Mouse (Mus musculus): ENCODE measurements around the gene Cfap20. TPM values are rescaled to one million over a fixed set of nuclear protein-coding genes. Genes with fewer than 3 reads are reported as not detected.
"Not testable (repeated sequence)": the region's sequence is repeated elsewhere in the genome, so short reads cannot be mapped to it uniquely, and the experiment has no call there.

Cfap20 gene
- total RNA-seq, 2 experiments from 2014 or later: 5.8 to 6.0 TPM

DNA sequence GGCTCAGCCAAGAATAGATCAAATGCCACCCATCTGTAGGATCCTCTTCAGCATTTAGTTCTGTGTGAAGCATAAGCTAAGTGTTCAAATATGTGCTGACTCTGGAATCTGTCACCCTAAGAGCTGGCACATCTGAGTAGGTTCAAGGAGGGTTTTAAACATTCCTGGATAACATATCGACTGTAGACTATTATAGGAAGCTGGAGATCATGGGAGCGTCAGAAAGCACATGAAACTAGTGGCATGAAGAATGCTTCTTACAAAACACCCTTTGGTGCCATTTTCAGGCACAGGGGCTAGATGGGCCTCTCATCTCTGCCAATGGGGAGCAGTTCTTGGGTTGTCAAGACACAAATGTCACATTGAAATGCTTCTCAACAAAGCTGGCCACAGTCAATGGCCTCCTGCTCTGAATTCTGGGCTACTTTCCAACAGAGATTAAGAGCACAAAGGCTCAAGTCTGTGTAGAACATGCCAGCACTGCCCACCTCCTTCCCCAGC lies 7.8 kb downstream of the Cfap20 start:
- intact Hi-C loops (cut with DNase I): no loop called here
- DNase-seq: no peak

- no peak for DNase-seq
- intact Hi-C loops (cut with DNase I): no loop called here
Observed at GRCm38 (mm10) chr8:95424682-95425081, 10.0 kb downstream of the Cfap20 start.

DNA sequence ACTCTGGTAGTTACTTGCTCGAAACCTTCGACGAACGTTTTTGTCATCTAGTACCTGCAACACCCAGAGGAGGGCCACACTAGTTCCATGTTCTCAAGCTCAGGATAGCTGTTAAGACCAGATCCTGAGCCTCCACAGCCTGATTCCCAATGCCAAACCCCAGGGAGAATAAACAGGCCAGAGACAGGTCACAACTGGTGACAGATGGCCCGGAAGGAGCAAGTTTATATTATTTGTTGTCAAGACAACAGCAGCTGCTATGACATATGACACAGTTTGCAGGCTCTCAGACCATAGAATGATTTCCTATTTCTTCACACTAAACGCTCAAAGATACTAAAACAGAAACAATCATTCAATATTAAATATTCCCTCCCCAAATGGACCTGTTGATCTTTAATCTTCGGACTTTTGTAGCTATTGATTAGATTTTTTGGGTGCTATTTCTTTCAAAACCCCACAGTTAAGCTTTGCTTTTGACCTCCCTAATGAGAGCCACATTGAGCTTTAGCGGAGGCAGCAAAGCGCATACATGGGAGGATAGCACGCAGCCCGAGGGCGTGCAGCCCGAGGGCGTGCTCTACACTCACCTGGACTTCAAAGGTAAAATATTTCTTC lies 12.4 kb downstream of the Cfap20 start:
- intact Hi-C loops (cut with DNase I): no loop called here
- no peak for DNase-seq

DNA sequence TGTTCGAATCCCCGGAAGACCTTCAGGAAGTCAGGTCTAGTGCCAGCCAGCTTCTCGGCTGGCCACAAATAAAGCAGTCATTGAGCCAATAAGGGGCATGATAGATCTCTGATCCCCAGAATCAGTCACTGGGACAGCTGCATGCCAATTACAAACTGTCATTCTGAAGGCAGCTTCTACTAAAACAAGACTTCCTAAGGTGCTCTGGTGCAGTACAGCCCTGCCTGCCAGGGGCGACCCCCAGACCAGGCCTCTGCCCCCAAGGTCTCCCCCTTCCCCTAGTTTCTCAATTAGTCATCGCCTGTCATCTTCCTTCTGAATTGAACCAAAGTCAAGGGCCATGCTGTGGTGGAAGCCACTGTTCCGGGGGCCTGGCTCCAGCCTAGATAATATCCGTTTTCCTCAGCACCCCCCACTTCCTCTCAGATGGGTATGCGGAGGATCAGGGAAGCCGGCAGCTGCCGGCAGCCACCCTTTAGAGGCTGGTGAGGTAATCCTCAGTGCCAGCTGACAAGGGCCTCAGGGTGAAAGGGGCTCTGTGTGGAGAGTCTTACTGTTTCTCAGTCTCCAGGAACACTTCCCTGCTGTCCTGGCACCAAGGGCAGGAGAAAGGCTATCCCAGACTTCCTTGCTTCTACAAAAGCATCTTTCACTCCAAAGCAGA lies 23.2 kb downstream of the Cfap20 start:
- intact Hi-C loops (cut with DNase I): no loop called here
- DNase-seq: no peak

DNA sequence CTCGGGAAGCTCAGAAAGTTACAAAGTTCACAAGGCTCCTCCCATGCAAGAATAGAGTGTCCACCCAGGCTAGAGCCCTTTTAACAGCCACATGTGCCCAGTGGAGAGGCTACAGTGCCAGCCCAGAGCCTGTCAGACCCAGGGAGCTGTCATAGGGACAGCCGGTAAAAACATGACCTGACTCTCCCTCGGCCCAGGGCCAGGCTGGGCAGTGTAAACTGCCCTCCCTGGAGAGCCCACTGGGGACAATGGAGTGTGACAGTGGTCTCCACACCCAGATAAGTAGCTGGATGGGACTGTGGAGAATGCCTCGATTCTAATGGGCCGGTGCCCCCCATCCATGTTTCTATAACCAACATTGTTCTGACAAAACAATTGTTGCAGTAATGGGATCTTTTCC lies 25.2 kb downstream of the Cfap20 start:
- no peak for DNase-seq
- intact Hi-C loops (cut with DNase I): no loop called here

DNA sequence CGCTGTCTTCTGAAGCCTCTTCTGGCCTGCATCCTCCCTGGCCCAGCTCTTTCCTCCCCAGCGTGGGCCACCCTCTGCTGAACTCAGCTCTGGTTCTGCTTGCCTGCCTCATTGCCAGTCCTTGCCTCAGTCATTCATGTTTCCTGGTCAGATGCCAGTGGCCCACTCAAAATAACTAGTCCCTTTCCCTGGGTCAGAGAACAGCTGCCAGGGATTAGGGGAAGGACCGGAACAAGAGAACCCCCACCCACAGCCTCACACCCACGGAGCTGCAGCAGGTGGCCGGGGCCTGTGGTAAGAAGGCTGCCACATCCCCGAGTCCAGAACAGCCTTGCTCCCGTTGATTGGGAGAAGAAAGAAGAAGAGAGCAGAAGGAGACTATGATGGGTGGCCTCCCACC lies 33.6 kb downstream of the Cfap20 start:
- intact Hi-C loops (cut with DNase I): no loop called here
- no peak for DNase-seq

DNA sequence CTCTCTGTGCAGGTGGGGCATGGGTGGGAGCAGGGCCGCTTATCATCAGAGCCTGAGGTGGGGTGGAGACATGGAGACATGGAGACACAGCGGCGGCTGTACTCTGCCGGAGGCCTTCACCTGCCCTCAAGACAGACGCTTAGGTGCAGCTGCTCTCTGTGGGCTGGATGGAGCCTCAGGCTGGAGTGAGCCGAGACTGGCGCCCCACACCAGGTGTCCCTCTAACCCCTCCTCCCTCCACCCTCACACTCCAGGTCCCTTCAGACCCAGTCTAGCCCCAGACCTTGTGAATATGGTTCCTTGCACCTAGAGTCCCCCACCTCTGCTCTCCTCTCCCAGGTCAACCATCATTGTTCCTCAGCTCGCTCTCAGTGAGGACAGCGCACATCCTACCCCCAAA lies 35.5 kb downstream of the Cfap20 start:
- DNase-seq: no peak
- intact Hi-C loops (cut with DNase I): no loop called here

DNA sequence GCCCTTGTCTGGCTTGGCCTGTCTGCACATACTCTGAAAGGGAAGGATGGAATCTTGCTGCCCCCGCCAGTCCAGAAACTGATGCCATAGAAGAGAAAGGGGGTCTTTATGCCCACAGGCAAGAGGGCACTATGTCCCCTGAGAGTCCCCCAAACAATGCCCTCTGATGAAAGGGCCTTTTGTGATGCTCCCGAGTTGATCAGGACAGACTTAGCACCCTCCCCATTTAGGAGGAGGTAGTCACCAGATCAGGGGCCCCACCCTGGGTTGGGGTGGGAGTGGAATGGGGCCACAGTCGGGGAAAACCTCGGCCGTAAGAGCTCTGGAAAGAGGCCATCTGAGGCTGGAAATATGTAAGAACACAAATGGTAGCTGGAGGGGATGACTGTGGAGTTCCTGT lies 37.5 kb downstream of the Cfap20 start:
- intact Hi-C loops (cut with DNase I): no loop called here

GRCm38 (mm10) chr8:95396752-95397151 lies 37.9 kb downstream of the Cfap20 start:
- intact Hi-C loops (cut with DNase I): no loop called here
- no peak for DNase-seq

More for the DNA sequence above, 37.5 kb downstream of the Cfap20 start:
- no peak for DNase-seq

- DNase-seq: no peak
- intact Hi-C loops (cut with DNase I): no loop called here
Observed at GRCm38 (mm10) chr8:95395186-95395918, 39.3 kb downstream of the Cfap20 start.

DNA sequence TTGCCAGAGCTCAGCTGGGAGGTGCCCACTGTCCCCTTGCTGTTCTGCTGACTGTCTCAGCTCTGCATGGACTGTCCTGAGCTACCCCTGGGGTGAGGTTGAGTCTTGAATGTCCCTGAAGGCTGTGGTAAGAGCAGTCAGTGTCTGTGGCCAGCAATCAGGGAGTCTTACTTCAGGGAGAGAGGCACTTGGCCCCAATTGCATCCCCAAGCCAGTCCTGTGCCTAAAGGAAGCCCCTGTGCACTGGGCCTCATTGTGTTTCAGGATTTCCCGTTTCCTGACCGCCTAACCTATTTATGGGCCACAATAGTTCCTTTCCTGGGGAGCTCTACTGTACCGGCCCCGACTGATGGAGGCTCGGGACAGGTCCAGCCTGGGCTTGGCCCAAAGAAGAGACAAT lies 42.1 kb downstream of the Cfap20 start:
- intact Hi-C loops (cut with DNase I): no loop called here
- DNase-seq: no peak

DNA sequence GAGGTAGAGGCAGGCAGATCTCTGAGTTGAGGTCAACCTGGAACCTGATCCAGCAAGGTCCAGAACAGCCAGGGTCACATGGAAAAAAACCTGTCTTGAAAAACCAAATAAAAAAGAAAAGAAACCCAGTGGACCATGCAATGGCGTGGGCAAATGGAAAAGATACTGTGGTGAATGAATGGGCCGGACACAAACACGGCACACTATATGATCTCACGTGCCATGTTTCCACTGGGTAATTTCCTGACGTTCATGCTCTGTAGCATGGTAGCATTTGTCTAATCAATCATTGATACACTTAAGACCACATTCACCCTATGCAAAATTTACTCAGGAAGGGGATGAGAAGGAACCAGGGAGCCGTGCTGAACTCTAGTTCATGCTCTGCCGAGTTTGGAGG lies 43.6 kb downstream of the Cfap20 start:
- no peak for DNase-seq
- intact Hi-C loops (cut with DNase I): no loop called here

DNA sequence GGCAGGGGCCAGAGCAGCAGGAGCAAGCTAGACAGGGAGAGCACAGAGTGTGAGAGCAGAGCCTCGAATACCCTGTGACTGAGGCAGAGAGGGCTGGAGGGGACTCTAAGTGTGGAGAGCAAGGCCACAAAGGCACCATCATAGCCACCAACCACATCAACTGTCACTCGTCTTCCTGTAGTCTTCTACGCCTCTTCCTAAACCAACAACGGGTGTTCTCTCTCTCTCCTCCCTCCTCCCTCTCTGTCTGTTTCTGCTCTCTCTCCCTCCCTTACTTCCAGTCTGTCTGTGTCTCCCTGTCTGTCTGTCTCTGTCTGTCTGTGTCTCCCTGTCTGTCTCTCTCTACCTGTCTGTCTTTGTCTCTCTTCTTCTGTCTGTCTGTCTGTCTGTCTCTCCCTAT lies 44.4 kb downstream of the Cfap20 start:
- no peak for DNase-seq
- intact Hi-C loops (cut with DNase I): no loop called here

- no peak for DNase-seq
- intact Hi-C loops (cut with DNase I): no loop called here
Observed at GRCm38 (mm10) chr8:95387936-95388335, 46.7 kb downstream of the Cfap20 start.

DNA sequence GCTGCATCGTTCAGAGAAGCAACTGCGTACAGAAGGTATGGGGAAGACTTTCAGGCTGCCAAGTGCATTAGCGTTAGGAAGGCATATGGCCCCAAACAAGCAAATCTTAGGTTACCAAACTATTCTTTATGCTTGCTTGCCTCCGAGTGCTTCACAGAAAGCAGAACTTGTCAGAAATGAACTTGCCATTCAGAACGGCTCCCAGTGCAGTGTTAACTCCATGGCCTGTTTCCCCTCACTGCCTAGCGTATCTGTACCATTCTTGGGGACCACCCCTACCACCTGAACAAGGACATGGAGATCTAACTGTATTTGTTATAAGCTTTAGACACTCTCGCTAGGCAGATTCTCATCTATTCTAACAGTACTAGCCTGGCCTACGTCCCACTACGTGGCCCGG lies 47.4 kb downstream of the Cfap20 start:
- intact Hi-C loops (cut with DNase I): no loop called here
- DNase-seq: no peak

GRCm38 (mm10) chr8:95386037-95386436 lies 48.6 kb downstream of the Cfap20 start:
- intact Hi-C loops (cut with DNase I): no loop called here

GRCm38 (mm10) chr8:95384501-95384900 lies 50.2 kb downstream of the Cfap20 start:
- intact Hi-C loops (cut with DNase I): no loop called here
- no peak for DNase-seq

More at GRCm38 (mm10) chr8:95386037-95386436, 48.6 kb downstream of the Cfap20 start:
- DNase-seq: no peak

DNA sequence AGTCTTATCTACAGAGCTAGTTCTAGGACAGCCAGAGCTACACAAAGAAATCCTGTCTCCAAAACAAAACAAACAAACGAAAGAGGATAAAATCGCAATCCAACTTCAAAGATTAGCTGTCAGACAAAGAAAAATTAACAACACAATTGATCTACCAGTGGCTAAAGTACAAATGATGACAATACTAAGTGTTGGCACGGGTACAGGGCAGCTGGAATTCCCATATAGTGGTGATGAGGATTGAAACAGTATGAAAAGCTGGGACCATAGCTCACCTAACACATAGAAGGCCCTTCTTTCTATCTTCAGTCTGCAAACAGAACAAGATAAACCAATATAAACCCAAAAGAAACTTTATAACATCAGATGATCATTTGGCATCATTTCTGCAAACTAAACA lies 53.1 kb downstream of the Cfap20 start:
- DNase-seq: no peak
- intact Hi-C loops (cut with DNase I): no loop called here

- intact Hi-C loops (cut with DNase I): no loop called here
- DNase-seq: no peak
Observed at GRCm38 (mm10) chr8:95380953-95381352, 53.7 kb downstream of the Cfap20 start.

GRCm38 (mm10) chr8:95378928-95379327 lies 55.7 kb downstream of the Cfap20 start:
- DNase-seq; intact Hi-C loops (cut with DNase I): not testable (repeated sequence)

DNA sequence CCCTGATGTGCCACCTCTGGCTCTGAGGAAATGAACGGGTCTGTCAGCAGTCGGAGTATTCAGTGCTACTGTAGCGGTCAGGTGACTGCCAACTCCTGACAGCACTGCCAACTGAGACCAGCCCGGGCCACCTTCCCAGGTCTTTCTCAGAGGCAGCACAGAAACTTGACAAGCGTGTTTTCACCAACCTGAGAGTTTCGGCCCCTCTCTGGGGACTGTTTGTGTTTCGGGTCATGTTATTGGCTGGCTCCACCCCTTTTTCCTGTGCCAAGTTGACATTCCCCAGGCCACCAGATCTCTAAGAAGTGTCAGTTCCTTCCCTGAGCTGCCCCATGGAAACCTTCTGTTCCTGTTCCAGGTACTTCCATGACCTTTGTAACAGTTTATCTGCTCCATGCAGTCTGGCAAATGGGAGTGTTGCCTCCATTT lies 56.8 kb downstream of the Cfap20 start:
- intact Hi-C loops (cut with DNase I): no loop called here

GRCm38 (mm10) chr8:95377101-95377500 lies 57.6 kb downstream of the Cfap20 start:
- intact Hi-C loops (cut with DNase I): no loop called here
- no peak for DNase-seq

More for the DNA sequence above, 56.8 kb downstream of the Cfap20 start:
- DNase-seq: peak; percentile 31 to 49

Measured in gastrocnemius, postnatal 36 days (tissue).